Mouse (Mus musculus): ENCODE data around the gene Emp3.

Emp3 gene

DNA sequence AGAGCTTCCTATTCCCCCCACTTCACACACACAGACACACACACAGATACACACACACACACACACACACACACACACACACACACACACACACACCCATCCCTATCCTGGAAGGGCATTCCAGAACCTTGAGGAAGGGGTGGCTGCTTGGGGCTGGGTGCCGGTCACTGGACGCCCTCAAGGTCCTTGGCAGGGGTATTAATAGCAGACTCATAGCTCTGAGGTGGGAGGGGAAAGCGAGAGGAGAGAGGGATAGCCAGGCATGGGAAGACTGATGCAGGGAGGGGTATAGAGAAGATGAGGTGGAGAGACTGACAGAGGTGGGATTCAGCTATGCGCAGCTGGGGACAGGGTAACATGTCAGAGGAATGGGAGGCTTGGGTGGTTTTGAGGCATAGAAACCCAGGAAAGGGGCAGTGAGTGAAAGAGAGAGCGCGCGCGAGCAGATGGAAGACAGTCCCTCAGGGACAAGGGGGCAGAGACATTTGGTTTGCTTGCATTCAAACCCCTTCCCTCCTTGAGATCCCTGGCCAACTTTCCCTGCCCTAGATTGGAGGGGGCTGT is 52.0 kb downstream of the Emp3 start:
- no peak for DNase-seq (ENCODE audit: low spot score)
